Mouse (Mus musculus): ENCODE results near the gene Lyrm4. TPM values are rescaled to one million over a fixed set of nuclear protein-coding genes. Genes with fewer than 3 reads are reported as not detected.
A peak's percentile ranks its signal among the peaks of the same experiment; 100 is the strongest.

Gene Lyrm4
- total and polyA plus RNA-seq, 3 experiments: 10.9 to 27.0 (median 26.3) TPM

GRCm38 (mm10) chr13:36074484-36074883 is 42.8 kb downstream of the Lyrm4 start (continued):
- TF ChIP-seq IRF4 (IDR thresholded peaks at IDR 0.05; ENCODE audit: low read depth, low read length) (peak; percentile 61), GABPA (IDR thresholded peaks at IDR 0.05; ENCODE audit: insufficient replicate concordance, low read depth, low read length) (no peak), MXI1 (IDR thresholded peaks at IDR 0.05; ENCODE audit: low read depth, low read length) (no peak), E2F4 (IDR thresholded peaks at IDR 0.05; ENCODE audit: insufficient replicate concordance, low read depth, low read length) (no peak)

- in situ Hi-C loops (cut with MboI; ENCODE audit: low pct_ligation_motif_present, low pct_unique_long_range_greater_than_20kb, low sequenced_read_pairs) (no loop called here), dilution Hi-C loops (cut with MboI; ENCODE audit: extremely low pct_ligation_motif_present, extremely low pct_unique_long_range_greater_than_20kb, low sequenced_read_pairs) (no loop called here)
- no peak overlapping the region for H3K4me2 ChIP-seq (ENCODE audit: insufficient read depth, low read depth, poor library complexity, severe bottlenecking)
- no peaks in the 10 kb centered on the region for H3K27me3 ChIP-seq (replicated peaks)
- no peaks in the 10 kb centered on the region for H3K79me2 ChIP-seq (replicated peaks; ENCODE audit: control insufficient read depth, extremely low read depth, insufficient read depth, poor library complexity, severe bottlenecking)
- DNase-seq (ENCODE audit: extremely low read depth): no peak
- peaks cover 0 to 13% of the 10 kb centered on the region in 2 experiments; a peak in 2 of 4 replicates for H3K4me1 ChIP-seq (ENCODE audit: control insufficient read depth in 1 of 2, insufficient read depth in 2 of 2)
- TF ChIP-seq MAZ (IDR thresholded peaks at IDR 0.05; ENCODE audit: low read depth, low read length): no peak
- TF ChIP-seq SMC3 (IDR thresholded peaks at IDR 0.05; ENCODE audit: low read depth, low read length): no peak
- TF ChIP-seq ETS1 (conservative IDR thresholded peaks at IDR 0.05; ENCODE audit: low read depth, low read length): no peak
- TF ChIP-seq POLR2A (IDR thresholded peaks at IDR 0.05; ENCODE audit: low read depth, low read length): no peak
- TF ChIP-seq CTCF (conservative IDR thresholded peaks at IDR 0.05 in 1 of 2, IDR thresholded peaks at IDR 0.05 in 1 of 2; ENCODE audit: low read depth in 2 of 2, low read length in 2 of 2): no peak
- no peak for TF ChIP-seq USF2 (conservative IDR thresholded peaks at IDR 0.05; ENCODE audit: low read depth, low read length)
- TF ChIP-seq BHLHE40 (IDR thresholded peaks at IDR 0.05; ENCODE audit: low read depth, low read length): no peak
- TF ChIP-seq ZNF384 (IDR thresholded peaks at IDR 0.05; ENCODE audit: low read depth, low read length): no peak
- no peak for TF ChIP-seq UBTF (IDR thresholded peaks at IDR 0.05; ENCODE audit: low read depth, low read length)
- no peak for TF ChIP-seq MYC (IDR thresholded peaks at IDR 0.05; ENCODE audit: low read depth, low read length)
- TF ChIP-seq ZC3H11A (IDR thresholded peaks at IDR 0.05; ENCODE audit: low read depth, low read length): no peak
- H3K27ac ChIP-seq (ENCODE audit: insufficient read depth, low read depth): no peak overlapping the region
- no peak overlapping the region for H3K4me3 ChIP-seq (replicated peaks in 1 of 3; ENCODE audit: low read depth in 2 of 3, low read length in 2 of 3, poor library complexity in 1 of 3)
- no peaks in the 10 kb centered on the region for H3K9me3 ChIP-seq (replicated peaks; ENCODE audit: low read length)
- H3K9ac ChIP-seq (ENCODE audit: insufficient read depth, low read depth): no peak overlapping the region
- H3K36me3 ChIP-seq (replicated peaks in 1 of 2; ENCODE audit: control insufficient read depth in 1 of 2, insufficient read depth in 1 of 2, low read length in 1 of 2): peaks cover 0 to 7% of the 10 kb centered on the region in 2 experiments
Measured at GRCm38 (mm10) chr13:36066676-36067075, 50.6 kb downstream of the Lyrm4 start.

- no peak overlapping the region for H3K4me2 ChIP-seq (ENCODE audit: insufficient read depth, low read depth, poor library complexity, severe bottlenecking)
Measured at GRCm38 (mm10) chr13:36057489-36057888, 59.8 kb downstream of the Lyrm4 start.

More at GRCm38 (mm10) chr13:36057489-36057888, 59.8 kb downstream of the Lyrm4 start:
- H3K4me1 ChIP-seq (ENCODE audit: control insufficient read depth in 1 of 2, insufficient read depth in 2 of 2): peaks cover 0 to 4% of the 10 kb centered on the region in 2 experiments; a peak in 1 of 4 replicates
- TF ChIP-seq RCOR1 (conservative IDR thresholded peaks at IDR 0.05; ENCODE audit: low read depth, low read length): no peak
- peak in 1 of 2 experiments; percentile 40; a peak in 2 of 4 replicates for TF ChIP-seq CTCF (conservative IDR thresholded peaks at IDR 0.05 in 1 of 2, IDR thresholded peaks at IDR 0.05 in 1 of 2; ENCODE audit: low read depth in 2 of 2, low read length in 2 of 2)
- peak; percentile 20; the same call in 1 of the 2 replicates for TF ChIP-seq SMC3 (IDR thresholded peaks at IDR 0.05; ENCODE audit: low read depth, low read length)
- TF ChIP-seq USF2 (conservative IDR thresholded peaks at IDR 0.05; ENCODE audit: low read depth, low read length): no peak
- no peak for TF ChIP-seq MAZ (IDR thresholded peaks at IDR 0.05; ENCODE audit: low read depth, low read length)
- peak; percentile 39 for TF ChIP-seq RAD21 (IDR thresholded peaks at IDR 0.05; ENCODE audit: low read depth, low read length)
- no peak for TF ChIP-seq MEF2A (IDR thresholded peaks at IDR 0.05; ENCODE audit: borderline replicate concordance, low read depth, low read length)
- no peaks in the 10 kb centered on the region for H3K79me2 ChIP-seq (replicated peaks; ENCODE audit: control insufficient read depth, extremely low read depth, insufficient read depth, poor library complexity, severe bottlenecking)
- no peak overlapping the region for H3K27ac ChIP-seq (ENCODE audit: insufficient read depth, low read depth)
- no peaks in the 10 kb centered on the region for H3K27me3 ChIP-seq (replicated peaks)
- H3K4me3 ChIP-seq (replicated peaks in 1 of 3; ENCODE audit: low read depth in 2 of 3, low read length in 2 of 3, poor library complexity in 1 of 3): no peak overlapping the region
- DNase-seq (ENCODE audit: extremely low read depth): peak; percentile 12
- dilution Hi-C loops (cut with MboI; ENCODE audit: extremely low pct_ligation_motif_present, extremely low pct_unique_long_range_greater_than_20kb, low sequenced_read_pairs): no loop called here
- H3K9me3 ChIP-seq (replicated peaks; ENCODE audit: low read length): no peaks in the 10 kb centered on the region
- in situ Hi-C loops (cut with MboI; ENCODE audit: low pct_ligation_motif_present, low pct_unique_long_range_greater_than_20kb, low sequenced_read_pairs): no loop called here
- no peak overlapping the region for H3K9ac ChIP-seq (ENCODE audit: insufficient read depth, low read depth)
- H3K36me3 ChIP-seq (replicated peaks in 1 of 2; ENCODE audit: control insufficient read depth in 1 of 2, insufficient read depth in 1 of 2, low read length in 1 of 2): peaks cover 0 to 29% of the 10 kb centered on the region in 2 experiments
